Mouse (Mus musculus) gastrocnemius, postnatal 4 days (tissue): ENCODE results near the gene Pla2g1b. TPM values are rescaled to one million over a fixed set of nuclear protein-coding genes. Genes with fewer than 3 reads are reported as not detected.

Source experiments
- DNase-seq, 2 experiments: peaks; one replicate each; pipeline ENCODE4 v3.0.0; 2021 to 2022; ENCODE audit warnings: low spot score in 2 of 2, mixed read lengths in 2 of 2
- total RNA-seq, 2 experiments: library from RNA; stranded (reverse); gene quantifications; 2 replicates each; pipeline ENCODE4 v1.2.3; 2021

Gene Pla2g1b
- total RNA-seq, 2 experiments from 2014 or later = not detected

DNA sequence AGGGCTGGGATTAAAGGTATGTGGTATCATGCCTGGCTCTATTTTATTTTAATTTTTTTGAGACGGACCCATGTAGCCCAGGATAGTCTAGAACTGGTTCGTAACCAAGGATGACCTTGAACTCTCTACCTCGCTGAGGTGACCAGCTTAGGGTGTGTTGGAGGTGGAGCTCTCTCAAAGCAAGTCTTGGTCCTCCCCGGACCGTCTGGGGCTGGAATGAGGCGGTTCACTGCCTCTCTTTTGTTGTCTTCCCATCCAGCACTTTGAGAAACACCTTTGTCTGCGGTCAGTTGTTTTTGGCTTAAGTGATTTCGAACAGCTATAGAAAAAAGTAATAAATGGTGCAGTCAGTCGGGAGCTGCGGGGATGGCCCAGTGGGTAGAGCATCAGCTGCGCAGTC lies 21.9 kb upstream of the Pla2g1b start:
- DNase-seq = no peak

DNA sequence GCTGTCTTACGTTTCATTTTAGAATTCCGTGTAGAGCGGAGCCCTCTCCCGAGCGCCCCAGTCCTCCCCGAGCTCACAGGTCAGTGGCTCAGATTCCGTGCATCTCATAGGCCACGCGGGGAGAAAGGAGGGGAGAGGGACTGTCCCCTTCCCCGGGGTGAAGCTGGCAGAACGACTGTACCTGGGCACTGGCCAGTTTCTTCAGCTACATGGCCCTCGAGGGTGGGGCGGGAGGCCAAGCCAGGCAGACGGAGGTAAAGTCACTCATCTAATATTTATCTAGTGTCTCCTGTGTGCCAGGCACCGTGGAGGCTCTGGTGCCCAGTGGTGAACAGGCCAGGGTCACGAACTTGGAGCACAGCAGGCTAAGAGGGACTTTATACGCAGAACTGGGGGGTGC lies 19.0 kb upstream of the Pla2g1b start:
- no peak for DNase-seq

DNA sequence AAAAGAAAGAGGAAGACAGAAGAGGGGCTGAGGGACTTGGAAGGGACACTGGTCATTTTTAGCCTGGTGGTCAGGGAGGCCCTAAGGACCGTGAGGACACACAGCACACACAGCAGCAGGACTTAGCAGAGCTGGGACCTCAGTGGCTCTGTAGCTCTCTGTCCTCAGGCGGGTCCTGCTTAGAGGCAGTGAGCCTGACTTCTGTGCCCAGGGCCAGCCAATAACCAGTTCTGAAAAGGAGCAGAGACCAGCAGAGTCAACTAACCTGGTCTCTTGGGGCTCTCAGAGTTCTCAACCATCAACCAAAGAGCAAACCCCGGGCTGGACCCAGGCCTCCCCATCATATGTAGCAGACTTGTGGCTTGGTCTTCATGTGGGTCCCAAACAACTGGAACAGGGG lies 16.8 kb upstream of the Pla2g1b start:
- no peak for DNase-seq

DNA sequence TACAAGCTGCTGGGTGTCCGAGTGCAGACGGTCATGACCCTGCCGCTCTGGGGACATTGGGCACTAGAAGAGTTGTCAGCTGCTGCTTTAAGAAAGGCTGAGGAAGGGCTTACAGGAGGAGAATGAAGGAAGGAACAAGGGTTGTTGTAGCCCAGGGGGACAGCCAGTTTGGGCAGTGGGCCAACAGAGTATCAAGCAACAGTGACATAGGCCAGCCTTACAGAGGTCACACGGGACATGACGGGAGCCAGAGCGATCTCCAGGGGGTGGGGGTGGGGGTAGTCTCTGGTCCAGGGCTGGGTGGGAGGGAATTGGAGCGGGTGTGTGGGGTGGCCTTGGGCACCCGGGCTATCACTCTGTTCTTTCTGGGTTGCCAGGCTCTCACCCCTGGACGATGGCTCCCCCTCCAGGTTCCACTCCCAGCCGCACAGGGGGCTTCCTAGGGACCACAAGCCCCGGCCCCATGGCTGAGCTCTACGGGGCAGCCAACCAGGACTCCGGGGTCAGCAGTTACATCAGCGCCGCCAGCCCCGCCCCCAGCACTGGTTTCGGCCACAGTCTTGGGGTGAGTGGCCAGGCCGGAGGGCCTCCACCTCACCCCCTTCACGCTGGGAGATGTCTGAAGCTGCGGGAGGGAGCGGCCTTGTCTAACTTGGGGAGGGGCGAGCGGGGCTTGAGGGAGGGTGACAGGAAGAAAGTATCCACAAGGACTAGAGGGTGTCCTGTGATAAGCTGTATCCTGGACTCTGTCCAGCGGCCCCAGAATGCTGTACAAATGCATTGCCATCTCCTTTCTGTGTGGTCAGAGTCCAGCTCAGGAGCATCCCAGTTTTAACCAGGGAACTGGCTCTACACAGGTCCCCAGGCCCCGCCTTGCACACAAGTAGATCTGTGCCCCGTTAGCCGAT lies 15.4 kb upstream of the Pla2g1b start:
- DNase-seq = no peak

DNA sequence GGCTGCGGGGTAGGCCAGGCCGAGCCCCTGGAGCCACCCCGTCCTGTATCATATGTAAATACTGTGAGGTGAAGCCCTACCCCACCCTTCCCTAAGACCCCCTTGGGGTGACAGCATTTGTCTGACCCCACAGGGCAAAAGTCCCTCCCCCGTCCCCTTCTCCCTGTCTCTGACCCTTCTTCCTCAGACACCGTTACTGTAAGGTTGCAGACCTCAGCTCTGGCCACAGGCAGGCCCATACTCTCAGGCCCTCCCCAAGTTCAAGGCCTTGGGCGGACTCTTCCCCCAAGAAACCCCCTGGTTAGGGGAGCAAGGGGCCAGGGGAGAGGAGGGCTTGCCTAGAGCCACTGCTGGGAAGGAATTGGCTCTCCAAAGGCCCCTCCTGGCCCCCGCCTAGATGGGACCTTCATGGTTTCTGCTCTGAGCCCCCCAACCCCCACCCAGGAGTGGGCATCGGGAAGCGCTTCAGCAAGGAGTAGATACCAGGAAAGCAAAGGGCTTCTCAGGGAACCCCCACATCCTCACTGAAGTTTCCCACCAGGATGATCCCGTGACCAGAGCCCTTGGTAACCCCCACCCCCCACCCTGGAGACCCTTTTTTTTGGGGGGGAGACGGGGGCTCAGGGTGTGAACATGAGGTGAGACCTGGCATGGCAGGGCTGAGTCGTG lies 11.5 kb upstream of the Pla2g1b start:
- no peak for DNase-seq

DNA sequence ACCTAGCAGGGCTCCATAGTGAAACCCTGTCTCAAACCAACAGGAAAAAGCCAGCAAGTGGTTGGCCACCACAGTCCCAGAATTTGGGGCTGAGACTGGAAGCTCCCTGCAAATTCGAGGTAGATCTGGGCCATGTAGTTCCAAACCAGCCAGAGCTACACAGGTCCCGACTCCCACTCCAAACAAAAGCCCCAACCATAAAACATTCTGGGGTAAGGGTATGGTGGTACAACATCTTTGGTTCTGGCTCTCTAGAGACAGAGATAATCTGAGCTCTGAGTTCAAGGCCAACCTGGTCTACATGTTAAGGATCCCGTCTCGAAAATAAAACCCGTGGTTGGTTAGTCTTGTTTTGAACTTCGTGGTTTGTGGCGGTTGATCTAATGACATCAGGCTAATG lies 10.2 kb upstream of the Pla2g1b start:
- no peak for DNase-seq

DNA sequence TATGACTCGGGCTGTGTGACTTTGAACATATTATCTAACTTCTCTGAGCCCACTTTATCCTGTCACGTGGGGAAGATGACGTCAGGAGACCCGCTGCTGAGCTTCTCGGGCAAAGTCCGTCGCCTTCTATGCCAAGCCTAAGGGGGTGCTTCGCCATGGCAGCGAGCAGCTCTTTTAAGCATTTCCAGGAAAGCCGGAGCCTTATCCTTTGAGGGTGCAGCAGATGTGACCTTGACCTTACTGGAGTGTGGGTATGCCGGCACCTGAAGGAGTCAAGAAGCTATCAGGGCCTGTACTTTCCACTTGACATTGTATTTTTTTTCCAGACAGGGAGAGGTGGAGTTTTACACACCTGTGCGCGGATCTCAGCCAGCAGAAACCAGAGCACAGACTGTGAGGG lies 7.1 kb upstream of the Pla2g1b start:
- no peak for DNase-seq

DNA sequence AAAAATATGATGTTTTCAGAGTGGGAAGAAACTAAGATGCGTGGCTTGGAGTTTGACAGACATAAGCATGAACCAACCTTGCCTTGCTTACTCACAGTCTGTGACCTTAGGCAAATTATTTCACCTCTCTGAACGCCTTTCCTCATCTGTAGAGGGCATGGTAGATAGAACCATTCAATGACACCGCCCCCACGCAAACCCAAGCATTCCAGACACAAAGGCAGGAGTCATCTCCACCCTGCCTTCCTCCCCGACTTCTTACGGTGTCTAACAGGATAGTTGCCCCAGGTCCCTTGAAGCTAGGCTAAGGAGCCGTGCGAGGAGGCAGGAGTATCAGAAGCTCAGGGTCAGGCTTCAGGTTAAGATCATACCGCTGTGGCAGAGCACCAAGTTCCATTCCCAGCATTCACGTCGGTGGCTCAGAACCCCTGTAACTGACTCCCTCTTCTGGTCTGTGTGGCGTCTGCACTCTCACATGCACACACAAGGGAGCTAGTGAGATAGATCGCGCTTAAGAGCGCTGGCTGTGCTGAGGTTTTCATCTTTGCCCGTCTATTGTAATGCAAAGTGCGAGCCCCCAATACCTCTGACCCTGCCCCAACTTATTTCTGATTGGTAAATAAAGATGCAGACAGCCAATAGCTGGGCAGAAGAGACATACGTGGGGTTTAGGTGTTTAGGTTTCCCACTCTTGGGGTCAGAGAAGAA lies 1.5 kb upstream of the Pla2g1b start:
- DNase-seq = no peak

DNA sequence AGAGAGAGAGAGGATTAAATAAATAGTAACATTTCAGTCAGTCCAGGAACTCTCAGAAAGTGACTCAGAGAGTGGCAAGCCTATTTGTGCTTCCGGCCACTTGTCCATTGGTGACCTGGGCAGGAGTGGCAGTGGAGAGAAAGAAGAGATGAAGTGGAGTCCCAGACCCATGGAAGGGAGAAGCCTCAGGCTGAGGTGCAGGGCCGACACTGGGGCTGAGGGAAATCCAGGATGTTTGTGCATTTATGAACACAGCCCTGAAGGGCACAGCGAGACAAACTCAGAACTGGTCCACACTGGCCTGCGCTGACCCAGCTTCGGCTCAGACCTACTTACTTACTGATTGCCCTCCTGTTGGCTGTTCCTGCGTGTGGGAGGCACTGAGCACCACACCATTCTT lies 3.7 kb downstream of the Pla2g1b start:
- DNase-seq = no peak

DNA sequence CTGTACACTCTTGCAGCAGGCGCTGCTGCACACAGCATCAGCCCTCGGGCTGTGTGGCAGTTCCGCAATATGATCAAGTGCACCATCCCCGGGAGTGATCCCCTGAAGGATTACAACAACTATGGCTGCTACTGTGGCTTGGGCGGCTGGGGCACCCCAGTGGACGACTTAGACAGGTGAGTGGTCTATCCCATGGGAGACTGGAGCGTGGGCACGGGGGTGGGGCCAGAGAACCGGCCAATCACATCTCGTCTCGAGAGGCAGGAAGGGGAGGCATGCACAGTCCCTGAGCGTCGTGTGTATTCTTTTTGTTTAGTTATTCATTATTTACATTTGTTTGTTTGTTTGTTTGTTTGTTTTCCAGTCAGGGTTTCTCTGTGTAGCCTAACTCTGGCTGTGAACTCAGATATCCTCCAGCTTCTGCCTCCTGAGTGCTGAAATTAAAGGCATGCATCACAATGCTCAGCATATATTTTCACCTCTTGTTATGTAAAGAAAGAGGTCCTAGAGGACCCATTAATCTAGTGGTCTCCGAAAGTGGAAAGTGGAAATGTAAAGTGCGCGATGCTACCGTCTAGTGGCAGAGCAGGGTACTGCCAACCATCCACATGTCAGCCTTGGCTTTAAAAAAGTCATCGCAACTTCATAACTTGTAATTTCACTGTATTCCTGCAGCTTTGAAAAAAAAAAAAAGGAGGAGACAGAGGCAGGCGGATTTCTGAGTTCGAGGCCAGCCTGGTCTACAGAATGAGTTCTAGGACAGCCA lies 4.9 kb downstream of the Pla2g1b start:
- no peak for DNase-seq

DNA sequence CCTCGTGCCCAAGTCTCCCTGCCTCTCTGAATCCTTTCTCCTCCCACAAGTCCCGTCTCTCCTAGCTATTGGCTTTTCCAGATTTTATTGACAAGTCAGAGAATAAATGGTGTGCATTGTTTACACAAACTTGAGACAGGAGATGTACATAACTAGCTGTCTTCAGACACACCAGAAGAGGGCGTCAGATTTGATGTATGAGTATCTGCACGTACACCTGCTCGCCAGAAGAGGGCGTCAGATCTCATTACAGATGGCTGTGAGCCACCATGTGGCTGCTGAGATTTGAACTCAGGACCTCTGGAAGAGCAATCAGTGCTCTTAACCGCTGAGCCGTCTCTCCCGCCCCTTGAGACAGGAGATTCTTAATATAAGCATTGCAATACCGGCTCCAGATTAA lies 7.1 kb downstream of the Pla2g1b start:
- no peak for DNase-seq

DNA sequence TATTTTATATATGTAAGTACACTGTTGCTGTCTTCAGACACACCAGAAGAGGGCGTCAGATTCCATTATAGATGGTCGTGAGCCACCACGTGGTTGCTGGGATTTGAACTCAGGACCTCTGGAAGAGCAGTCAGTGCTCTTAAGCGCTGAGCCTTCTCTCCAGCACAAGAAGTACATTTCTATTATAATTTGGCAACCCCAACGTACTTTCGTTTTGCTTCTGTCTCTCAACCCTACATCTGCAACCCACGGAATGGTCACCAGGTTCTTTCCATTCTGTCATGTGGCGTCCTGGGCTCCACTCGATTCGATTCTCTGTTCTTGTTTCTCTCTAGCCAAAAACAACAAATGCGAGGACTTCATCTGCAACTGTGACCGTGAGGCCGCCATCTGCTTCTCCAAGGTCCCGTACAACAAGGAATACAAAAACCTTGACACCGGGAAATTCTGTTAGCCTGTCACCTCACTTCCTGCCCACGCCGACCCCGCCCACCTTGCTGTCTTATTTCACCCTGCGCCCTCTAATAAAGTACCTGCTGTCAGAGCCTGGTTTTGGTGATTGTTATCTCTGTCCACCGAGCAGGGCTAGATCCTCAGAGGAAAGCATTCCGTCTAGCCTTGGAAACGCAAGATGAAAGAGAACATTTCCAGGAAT lies 8.2 kb downstream of the Pla2g1b start:
- DNase-seq = no peak

DNA sequence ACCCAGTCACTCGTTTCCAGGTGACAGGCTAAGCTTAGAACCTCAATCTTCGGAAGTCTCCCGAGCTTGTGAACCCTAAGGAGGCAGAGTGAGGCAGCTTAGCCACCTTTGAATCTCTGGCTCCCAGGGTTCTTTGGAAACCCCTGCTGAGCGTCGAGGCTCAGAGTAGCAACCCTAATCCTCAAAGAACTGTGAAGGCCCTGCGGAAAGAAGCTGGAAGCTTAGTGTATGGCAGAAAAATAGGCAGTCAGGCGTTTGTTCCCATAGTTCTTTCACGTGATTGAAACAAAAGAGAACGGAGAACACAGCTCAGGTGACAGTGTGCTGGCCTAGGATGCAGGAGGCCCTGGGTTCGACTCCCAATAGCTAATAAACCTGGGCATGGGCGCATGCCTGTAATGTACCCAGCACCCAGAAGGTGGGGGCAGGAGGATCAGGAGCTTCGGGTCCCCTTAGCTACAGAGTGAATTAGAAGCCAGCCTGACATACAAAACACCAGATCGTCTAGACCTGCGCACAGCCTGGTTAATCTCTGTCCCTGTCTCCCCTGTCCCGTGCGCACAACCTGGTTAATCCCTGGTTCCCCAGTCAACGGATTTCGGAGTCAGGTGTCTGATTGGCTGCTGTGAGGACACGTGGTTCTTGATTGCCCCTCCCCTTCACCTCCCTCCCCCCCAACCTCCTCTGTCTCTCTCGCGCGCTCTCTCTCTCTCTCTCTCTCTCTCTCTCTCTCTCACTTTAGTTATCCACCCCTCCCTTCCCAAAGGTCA lies 9.5 kb downstream of the Pla2g1b start:
- DNase-seq = no peak

DNA sequence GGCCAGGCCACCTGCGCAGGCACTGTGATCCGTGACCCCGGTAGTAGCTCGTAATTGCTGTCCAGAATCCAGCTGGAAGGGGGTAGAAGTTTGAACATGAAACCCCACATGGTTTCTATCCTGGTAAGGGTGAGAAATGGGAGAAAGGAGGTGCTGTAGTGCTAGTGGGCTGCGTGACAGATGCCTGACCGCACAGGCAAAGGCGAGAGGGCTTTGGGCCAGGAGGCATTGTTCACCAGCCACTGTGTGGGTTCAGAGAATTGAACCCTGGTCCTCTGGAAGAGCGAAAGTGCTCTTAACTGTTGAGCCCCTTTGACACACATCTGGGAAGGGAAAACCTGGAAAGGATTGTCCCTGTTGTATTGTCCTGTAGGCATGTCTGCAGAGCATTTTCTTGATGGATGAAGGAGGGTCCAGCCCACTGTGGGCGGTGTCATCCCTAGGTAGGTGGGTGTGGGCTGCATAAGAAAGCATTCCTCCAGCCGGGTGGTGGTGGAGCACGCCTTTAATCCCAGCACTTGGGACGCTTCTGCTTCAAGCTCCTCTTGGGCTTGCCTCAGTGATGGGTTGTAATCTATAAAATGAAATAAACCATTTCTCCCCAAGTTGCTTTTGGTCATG lies 10.2 kb downstream of the Pla2g1b start:
- no peak for DNase-seq

DNA sequence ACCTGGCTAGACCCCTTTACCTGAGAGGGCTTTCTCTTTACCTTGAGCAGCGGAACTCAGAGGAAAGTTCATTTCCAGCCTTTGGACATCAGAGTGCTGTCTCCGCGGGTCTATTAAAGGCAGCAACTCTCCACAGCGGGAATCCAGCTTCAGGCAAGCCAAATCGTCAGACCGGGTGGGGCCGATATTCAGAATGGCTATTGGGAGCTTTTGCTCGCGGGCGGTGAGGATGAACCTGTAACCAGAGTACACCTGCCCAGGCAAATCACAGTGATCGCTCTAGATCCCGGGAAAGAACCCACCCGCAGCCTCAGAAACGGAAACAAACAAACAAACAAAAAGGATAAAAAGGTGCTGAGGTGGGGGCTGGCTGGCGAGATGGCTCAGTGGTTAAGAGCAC lies 13.5 kb downstream of the Pla2g1b start:
- no peak for DNase-seq

DNA sequence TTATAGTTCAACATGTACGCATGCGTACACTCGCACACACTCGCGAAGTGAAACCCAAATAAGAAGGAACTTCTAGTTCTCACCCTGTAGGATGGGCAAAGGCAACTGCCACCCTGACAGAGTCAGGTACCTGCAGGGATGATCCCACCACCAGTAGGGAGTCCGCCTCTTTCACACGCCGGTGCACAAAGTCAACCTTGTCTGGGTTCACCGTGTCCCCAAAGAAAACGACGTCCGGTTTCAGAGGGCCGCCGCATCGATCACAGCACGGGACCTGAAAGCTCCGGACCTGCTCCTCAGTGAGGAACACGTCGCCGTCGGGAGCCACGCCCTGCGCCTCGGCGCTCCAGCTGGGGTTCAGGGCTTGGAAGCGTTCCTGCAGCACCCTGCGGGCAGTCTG lies 14.0 kb downstream of the Pla2g1b start:
- DNase-seq = no peak

DNA sequence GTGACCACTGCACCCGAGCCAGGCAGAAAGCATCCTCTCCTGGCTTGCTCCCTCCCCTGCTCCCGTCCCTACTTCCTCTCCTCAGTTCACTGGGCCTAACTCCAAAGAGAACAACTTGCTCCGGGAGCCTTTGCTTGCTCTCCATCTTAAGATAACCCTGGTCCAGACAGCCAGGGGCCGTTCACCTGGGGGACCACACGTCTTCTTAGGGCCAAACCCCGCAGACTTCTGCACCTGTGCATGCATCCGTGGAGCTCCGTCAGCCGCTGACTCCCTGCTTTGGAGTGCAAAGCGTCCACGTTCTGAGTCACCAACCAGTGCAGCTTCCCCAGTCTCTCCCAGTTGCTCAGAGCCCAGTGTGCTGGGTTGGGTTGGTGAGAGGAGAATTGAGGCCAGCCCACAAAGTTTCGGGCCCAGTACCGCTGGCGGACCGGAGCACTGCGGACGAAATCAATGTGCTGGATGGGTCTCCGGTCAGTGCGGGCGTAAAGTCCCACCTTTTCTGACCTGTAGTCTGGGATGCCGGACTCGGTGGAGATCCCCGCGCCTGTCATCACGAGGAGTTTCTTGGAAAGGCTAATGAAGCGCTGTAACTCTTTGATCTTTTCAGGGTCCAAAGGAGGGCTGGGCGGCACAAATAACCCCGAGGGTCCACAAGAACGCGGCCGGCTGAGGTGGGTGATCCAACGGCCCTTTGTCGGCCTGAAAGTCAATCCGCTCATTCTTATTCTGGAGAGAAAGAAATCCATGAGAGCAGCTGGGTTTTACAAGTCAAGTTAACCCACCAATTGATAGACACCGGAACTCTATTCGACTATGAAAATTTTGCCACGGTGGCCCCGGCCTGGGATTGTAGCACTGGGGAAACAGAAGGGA lies 16.6 kb downstream of the Pla2g1b start:
- no peak for DNase-seq

DNA sequence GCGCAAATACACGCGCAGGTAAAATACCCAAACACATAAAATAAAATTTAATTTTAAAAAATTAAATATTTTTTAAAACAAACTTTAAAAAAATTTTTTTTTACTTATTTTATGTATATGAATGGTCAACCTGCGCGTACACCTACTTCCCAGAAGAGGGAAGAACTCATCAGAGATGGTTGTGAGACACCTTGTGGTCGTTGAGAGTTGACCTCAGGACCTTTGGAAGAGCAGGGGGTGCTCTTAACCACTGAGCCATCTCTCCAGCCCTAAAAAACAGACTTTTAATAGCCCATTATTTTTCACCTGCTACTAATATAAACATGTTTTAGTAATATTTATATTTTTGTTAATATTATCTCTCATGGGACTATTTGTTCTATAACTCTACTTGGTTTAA lies 17.3 kb downstream of the Pla2g1b start:
- DNase-seq = no peak
